Mouse (Mus musculus) CD4-positive naive resting alpha-beta T cell, adult 57 days (primary cell): Measurements from ENCODE around the gene Olfr554. TPM values are rescaled to one million over a fixed set of nuclear protein-coding genes. Genes with fewer than 3 reads are reported as not detected.

Experiments used
- total RNA-seq: library from RNA; stranded (reverse); gene quantifications from one replicate; pipeline ENCODE4 v1.2.4, GENCODE M21; 2023

Gene Olfr554
- total RNA-seq = not detected

DNA sequence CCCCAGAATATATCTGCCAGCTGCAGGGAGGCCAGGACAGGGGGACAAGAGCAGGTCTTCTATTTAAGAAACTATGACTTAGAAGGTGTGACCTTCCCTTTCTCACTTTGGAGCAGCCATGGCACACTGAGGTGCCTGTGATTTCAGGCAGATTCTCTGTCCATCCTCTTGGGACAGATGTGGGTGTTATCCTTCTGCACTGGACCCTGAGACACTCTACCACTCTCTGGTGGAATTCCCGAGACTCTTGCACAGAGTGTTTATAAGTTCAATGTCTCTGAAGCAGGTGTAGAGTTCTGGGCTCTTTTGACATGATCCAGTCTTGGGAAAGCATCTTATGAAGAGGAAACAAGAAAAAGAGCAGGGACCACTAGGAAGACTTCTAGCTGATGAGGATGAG lies at the start of gene Olfr554:
TSS of gene Olfr554 (plus strand) at position 301 of the 400 bp plus-strand sequence.

DNA sequence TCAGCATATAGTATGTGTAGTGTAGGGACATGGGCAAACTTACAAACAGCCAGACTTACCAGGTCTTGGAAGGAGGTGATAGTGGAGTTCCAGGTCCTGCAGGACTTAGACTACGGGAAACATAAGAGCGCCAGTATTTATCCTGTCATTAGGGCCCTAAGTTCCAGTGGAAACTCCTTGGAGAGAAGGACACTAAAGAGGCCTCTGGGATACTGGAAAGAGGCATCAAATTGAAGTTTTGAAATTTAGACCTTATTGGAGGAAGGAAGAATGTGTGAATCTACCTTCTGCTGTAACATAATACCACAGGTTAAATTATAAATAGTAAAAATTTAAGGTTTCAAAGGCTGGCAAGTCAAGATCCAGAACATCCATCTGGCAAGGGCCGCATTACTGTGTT lies 46.4 kb upstream of the Olfr554 start, which contains the start of gene Olfr551:
TSS of gene Olfr551 (minus strand) at position 101 of the 400 bp plus-strand sequence.

DNA sequence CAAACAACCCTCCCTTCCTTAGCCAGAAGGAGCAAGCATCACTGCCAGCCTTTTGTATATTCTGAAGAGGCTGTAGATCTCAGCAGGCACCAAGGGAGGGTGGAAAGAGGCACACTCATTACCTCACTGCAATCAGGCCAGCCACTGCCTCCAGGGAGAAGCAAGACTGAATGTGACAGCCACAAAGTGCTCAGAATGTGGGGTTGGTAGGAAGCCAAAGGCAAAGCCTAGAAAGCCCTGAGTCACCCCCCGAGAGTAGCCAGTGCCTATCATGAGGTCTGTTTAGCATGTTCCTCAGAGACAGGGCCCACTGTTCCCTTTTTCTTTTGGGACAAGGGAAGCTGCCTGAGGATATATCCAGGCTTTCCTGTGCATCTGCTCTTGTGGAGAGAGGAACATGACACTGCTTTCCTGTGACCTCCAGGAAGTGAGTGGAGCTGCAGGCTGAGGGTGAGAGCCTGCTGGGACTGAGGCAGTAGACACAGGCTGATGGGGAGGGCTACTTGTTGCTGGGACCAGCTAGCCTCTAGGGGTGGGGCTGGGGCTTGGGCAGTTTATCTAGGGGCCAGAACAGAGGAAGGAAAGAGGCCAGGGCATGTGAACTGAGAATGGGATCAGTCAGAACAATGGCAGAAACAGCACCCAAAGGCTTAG lies 40.7 kb upstream of the Olfr554 start, which contains the start of gene Olfr552:
TSS of gene Olfr552 (plus strand) at position 393 of the 654 bp plus-strand sequence.

DNA sequence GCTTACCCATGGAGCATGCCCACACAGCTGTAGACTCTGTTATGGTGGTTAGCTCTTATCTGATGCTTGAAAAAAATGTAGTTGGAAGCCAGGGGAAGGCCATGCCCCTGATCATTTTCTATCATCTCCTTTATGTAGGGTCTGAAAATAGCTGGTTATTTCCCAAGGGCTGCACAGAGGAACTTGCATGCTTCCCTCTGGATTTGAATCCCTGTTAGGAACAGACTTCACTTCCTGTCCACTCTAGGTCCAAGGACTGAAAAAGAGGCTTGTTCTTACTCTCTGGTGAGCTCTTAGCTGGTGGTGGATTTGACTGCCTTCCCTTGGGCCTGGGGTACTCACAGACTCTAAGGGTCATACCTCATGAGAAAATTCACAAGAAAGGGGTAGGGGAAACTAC lies 20.1 kb upstream of the Olfr554 start, which contains the start of gene Olfr553:
TSS of gene Olfr553 (minus strand) at position 101 of the 400 bp plus-strand sequence.

DNA sequence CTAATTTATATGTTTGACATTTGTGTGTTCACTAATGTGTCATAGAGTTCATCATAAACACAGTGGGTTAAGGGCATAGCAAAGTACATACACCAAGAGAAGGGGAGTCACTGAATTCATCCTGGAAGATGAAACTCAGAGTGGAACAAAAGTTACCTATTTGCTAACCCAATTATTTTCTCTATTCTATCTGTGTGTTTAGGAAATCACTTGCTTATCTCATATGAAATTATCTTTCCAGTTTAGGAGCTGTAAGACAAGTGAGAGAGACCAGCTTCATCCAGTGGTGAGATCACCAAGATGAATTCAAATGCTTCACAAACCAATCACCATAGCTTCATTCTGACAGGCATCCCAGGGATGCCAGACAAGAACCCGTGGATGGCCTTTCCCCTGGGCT lies 20.3 kb downstream of the Olfr554 start, which contains the start of gene Olfr555:
TSS of gene Olfr555 (plus strand) at position 301 of the 400 bp plus-strand sequence.

DNA sequence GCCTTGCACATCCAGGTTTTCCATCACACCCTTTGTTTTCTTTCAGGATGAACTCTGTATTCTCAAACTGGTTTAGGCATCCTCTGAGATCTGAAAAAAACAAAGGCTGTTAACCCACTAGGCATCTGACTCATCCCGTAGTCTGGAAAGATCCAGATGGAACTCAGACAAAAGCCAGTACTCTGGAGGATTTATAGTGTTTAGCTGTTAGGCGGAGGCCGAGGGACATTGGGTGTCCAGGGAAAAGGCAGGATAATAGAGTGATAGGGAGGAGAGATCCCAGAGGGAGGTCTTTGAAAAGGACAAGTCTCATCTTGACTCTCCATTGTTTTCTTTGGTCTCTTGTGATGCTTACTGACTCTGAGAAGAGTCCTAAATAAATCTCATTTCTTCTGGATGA lies 26.4 kb downstream of the Olfr554 start, which contains the start of gene Olfr556:
TSS of gene Olfr556 (plus strand) at position 301 of the 400 bp plus-strand sequence.

DNA sequence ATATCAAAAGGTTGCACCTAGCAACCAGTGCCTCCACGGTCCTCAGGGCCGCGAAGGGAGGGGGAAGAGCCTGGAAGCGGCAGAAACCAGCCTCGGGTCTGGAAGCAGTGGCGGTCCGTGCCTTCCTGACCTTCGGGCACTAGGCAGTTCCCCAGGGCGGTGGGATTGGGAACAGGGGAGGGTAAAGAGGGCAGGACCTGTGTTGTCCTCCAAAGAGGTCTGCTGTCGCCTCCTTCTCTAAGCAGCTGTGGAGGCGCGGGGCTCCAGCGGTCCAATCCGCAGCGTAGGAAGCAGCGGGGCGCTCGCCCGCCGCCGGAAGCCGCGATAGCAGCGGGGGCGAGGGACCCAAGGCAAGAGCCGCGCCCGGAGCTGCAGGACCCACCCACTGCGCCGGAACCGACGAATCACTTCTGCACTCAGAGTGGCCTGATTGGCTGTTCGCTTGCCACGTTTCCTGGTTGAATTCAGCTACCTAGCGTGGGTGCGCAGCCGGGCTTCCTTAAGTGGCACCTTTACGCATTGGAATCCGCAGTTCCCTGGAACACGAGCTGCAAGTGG lies 48.8 kb downstream of the Olfr554 start, which contains the start of gene Trim68:
TSS of gene Trim68 (minus strand) at position 384 of the 558 bp plus-strand sequence.

Other genes starting within 250 kb of the Olfr554 start
- gene Rrm1, start 196.7 kb upstream of the Olfr554 start, total RNA-seq = 41.4 TPM
- not detected for gene Olfr543, start 156.8 kb upstream of the Olfr554 start, total RNA-seq
- not detected for gene Olfr544, start 150.1 kb upstream of the Olfr554 start, total RNA-seq
- gene Olfr545, start 138.9 kb upstream of the Olfr554 start, total RNA-seq = not detected
- gene Olfr547, start 103.7 kb upstream of the Olfr554 start, total RNA-seq = not detected
- gene Olfr548-ps1, start 97.5 kb upstream of the Olfr554 start, total RNA-seq = not detected
- not detected for gene Olfr549, start 88.6 kb upstream of the Olfr554 start, total RNA-seq
- gene Trim21, start 72.9 kb upstream of the Olfr554 start, total RNA-seq = 49.0 TPM
- gene Olfr550, start 67.0 kb upstream of the Olfr554 start, total RNA-seq = not detected
- not detected for gene Olfr551, start 46.5 kb upstream of the Olfr554 start, total RNA-seq
- not detected for gene Olfr552, start 40.7 kb upstream of the Olfr554 start, total RNA-seq
- not detected for gene Olfr553, start 20.2 kb upstream of the Olfr554 start, total RNA-seq
- gene Olfr555, start 20.4 kb downstream of the Olfr554 start, total RNA-seq = not detected
- not detected for gene Olfr556, start 26.5 kb downstream of the Olfr554 start, total RNA-seq
- 11.6 TPM for gene Trim68, start 48.9 kb downstream of the Olfr554 start, total RNA-seq
- not detected for gene Olfr557, start 57.5 kb downstream of the Olfr554 start, total RNA-seq
- not detected for gene Olfr558, start 63.8 kb downstream of the Olfr554 start, total RNA-seq
- gene Olfr33, start 80.6 kb downstream of the Olfr554 start, total RNA-seq = not detected
- gene Olfr559, start 89.1 kb downstream of the Olfr554 start, total RNA-seq = not detected
- gene Olfr560, start 120.9 kb downstream of the Olfr554 start, total RNA-seq = not detected
- not detected for gene Olfr78, start 121.0 kb downstream of the Olfr554 start, total RNA-seq
- not detected for gene Olfr561, start 132.8 kb downstream of the Olfr554 start, total RNA-seq
- gene Olfr564, start 165.0 kb downstream of the Olfr554 start, total RNA-seq = not detected
- not detected for gene Olfr566, start 220.3 kb downstream of the Olfr554 start, total RNA-seq
- not detected for gene Olfr568, start 238.7 kb downstream of the Olfr554 start, total RNA-seq